Mouse (Mus musculus) frontal cortex, adult 2 months (tissue): ENCODE data around the gene BC049762. TPM values are rescaled to one million over a fixed set of nuclear protein-coding genes. Genes with fewer than 3 reads are reported as not detected.

Experiments
- DNase-seq, 2 experiments: peaks; one replicate each; pipeline ENCODE4 v3.0.0; 2022; ENCODE audit warnings: low spot score in 1 of 2; ENCODE audit errors: extremely low spot score in 1 of 2
- polyA plus RNA-seq: library from polyadenylated mRNA; depleted of rRNA; stranded (reverse); fragments of >200 nt; gene quantifications from 2 replicates; pipeline ENCODE4 v1.2.3, GENCODE M21; 2012; rRNA removed

Gene BC049762
- 0.34 and 0.44 TPM in 2 replicates for polyA plus RNA-seq

DNA sequence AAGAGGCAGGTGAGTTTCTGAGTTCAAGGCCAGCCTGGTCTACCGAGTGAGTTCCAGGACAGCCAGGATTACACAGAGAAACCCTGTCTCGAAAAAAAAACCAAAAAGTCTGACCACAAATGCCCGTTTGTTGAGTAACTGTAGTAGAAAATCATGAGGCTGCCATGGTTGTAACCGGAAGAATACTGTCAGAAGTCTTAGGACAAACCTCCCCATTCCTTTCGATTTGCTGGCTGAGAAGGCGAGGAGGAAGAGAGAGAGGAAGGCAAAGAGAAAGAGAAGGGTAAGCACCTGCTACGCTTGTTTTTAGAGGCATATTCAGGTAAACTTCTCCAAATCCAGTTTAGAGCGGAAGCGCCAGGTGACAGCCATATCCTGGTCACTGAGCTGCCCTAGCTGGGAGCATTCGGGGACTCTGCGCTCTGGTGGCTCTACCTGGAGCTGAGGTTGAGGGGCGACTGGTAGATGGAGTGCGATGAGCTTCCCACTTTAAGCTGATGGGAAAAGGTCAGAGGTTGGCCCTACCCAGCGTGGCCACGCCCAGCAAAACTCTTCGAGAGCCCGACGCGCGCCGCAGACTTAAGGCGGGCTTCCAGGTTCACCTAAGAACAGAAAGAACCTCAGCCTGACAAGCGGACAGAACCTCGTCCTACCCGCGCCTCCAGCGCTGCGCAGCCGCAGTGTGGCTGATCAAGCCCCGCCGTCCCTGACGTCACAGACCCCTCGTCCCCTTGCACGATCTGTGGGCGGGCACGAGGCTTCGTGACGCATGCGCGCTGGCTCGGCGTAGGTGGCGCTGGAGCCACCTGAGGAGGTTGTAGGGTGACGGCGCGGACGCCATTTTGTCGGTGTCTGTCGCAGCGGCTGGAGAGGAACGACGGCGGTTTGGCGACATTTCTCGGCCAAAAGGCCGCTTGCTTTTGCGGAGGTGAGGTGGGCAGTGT lies at the start of gene BC049762:
BC049762 (minus strand) TSS at position 705 of the 944 bp plus-strand sequence.
- peak; percentile 96 to 99 for DNase-seq

GRCm38 (mm10) chr11:51311846-51312245 lies 49.0 kb upstream of the BC049762 start:
- no peak for DNase-seq

DNA sequence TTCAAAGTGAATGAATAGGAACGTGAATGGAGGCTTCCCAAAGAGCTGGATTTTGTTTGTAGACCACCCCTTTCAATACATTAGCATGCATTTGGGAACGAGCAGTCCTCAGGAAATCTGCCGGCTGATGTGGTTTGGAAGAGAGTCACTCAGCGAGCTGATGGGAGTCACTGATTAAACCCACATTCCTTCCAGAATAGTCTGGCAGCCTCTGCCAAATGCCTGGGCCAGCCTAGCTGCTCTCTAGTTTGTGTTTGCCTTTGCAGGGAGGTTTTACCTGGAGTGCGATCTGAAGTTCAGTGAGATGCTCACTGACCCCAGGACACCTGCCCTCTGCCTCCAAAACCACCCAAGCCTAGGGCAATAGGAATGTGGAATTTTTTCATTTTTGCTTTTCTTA lies 45.5 kb upstream of the BC049762 start:
- DNase-seq = no peak

DNA sequence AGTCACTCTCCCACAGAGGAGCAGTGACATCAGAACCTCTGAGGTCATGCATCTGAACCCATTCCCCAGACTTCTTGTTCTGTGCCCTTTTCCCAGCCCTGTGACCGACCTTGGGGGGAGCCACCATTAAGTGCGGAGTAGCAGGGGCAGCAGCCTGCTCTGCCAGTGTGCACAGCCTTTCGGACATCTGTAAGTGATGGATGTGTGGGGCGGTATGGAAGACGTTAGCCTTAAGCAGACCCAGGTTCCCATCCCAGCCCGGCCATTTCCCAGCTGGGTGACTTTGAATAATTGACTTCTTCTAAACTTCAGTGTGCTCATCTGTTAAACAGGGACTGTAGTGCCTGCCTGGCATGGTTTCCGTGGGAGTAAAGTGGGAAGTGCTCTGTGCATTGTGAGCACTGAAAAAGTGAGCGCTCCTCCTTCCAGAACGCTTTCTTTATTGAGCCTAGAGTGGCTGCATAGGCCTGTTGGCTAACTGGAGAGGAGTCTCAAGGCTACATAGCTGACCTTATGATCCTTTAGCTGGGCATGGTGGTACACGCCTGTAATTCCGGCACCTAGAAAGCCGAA lies 41.2 kb upstream of the BC049762 start:
- DNase-seq = peak in 1 of 2 experiments; percentile 45

GRCm38 (mm10) chr11:51302396-51302795 lies 39.5 kb upstream of the BC049762 start:
- no peak for DNase-seq

- no peak for DNase-seq
These were observed 35.8 kb upstream of the BC049762 start for GRCm38 (mm10) chr11:51298691-51299090.

- no peak for DNase-seq
These were observed 32.9 kb upstream of the BC049762 start for GRCm38 (mm10) chr11:51295742-51296141.

DNA sequence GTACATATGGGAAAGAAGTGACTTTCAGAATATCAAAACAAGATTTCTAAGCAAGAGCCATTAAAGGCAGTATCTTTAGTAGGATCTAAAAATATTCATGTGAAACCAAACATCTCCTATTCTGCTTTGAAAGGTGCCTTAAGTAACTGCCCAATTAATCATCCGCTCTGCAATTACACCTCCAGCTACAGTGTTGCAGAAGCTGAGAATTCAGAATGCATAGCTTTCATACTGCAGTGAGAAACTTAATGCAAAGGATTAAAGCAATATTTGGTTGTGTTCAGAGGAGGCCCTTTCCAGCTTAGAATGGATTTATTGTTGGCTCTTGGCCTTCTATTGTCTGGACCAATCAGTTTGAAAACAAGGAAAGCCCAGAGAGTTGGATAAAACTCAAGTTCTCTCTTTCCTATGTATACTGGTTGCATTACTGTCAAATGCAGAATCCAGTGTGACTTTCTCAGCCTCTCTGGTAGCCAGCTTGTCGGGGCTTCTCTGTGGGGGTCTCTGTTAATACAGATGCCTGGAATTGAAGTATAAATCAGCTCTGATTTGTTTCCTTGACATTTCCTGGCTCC lies 31.2 kb upstream of the BC049762 start:
- DNase-seq = no peak

DNA sequence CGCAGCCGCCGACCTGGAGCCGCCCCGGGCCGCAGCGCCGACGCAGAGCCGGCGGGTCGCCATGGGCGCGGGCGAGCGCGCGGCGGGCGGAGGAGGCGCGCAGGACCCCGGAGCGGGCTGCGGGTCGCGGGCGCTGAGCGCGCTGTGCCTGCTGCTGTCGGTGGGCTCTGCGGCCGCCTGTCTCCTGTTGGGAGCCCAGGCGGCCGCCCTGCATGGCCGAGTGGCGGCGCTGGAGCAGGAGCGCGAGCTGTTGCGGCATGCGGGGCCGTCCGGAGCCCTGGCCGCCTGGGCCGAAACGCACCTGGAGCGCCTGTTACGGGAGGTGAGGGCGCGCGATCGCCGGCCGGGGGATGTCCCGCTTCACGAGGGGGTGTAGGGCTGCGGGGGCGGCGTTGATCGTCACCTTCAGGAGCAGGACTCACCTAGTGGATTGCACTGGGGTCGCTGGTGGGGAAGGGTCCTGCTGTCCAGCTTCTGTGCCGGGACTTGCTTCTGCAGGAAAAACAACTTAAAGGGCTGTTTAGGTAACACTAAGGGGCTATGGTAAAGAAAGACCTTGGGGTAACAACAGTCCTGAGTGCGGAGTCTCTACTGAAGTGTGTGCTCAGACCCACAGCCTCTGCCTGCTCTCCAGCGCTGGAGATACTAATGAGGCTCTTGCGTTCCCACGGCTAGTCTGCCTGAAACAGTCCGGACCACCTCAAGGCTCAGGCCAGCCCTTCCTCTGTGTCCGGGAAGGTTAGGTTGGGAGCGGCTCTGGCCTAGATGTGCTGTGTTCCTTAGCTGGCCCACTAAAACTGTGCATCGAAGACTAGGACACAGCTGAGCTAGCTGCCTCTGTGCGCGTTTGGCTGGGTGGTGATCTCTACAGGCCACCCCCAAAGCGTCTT lies 27.5 kb upstream of the BC049762 start:
- DNase-seq = no peak

DNA sequence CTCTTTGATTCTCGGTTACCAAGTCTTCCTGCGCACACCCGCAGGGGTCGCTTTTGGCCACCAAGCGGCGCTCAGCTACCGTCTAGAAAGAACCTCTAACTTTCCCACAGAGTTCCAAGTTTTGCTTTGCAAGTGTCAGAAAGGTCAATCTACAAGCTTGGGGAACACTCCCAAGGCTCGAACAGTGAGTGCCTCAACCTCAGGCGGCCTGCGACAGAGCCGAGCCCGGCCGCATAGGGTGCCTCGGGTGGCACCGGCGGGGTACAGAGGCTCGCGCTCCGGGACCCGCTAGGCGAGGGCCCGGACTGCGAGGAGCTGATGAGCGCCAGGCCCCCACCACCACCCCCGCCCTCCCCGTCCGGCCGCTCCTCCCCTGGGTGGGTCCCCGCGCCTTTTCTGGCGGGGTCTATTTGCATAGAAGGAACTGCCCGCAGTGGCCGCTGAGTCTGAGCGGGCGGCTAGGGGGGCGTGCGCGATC lies 26.8 kb upstream of the BC049762 start, which contains the start of gene Col23a1:
Col23a1 (plus strand) TSS at position 357 of the 478 bp plus-strand sequence.
- peak in 1 of 2 experiments; percentile 74 for DNase-seq

DNA sequence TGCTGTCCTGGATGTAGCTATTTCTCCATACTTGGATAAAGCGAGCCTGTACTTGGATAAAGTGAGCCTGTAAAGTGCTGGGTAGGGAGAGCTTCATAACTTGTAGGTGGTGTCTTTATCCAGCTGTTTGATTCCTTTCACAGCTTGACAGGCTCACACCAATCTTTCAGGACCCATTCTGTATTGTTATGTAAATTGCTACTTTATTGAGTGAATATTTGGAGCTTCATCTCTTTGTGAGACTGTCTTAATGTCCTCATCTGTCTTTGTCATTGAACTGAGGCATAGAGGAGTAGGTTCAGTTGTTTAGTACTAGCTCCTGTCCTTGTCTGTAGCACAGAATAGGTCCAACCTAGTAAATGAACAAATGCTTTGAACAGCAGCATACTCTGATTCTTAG lies 11.6 kb upstream of the BC049762 start:
- no peak for DNase-seq

DNA sequence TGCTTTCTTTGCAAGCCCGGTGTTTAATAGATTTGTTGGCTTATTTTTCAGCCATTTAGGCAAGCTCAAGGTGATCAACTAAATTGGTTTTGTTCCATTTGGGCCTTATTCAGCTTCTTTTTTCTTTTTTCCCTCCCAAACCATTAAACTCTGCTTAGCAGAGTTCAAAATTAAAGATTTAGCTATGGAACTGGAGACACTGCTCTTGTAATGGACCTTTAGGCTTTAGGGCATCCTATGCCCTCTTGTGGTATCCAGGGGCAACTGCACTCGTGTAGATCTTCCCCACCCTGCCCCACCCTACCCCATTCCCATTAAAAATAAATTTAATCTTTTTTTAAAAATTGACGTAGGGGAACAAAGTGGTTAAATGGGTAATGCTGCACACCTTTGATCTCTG lies 2.5 kb upstream of the BC049762 start:
- DNase-seq = peak in 1 of 2 experiments; percentile 43

GRCm38 (mm10) chr11:51264352-51264751 lies 1.5 kb upstream of the BC049762 start:
- DNase-seq = no peak

GRCm38 (mm10) chr11:51263286-51263831 lies 513 bp upstream of the BC049762 start:
- peak in 1 of 2 experiments; percentile 48 for DNase-seq

DNA sequence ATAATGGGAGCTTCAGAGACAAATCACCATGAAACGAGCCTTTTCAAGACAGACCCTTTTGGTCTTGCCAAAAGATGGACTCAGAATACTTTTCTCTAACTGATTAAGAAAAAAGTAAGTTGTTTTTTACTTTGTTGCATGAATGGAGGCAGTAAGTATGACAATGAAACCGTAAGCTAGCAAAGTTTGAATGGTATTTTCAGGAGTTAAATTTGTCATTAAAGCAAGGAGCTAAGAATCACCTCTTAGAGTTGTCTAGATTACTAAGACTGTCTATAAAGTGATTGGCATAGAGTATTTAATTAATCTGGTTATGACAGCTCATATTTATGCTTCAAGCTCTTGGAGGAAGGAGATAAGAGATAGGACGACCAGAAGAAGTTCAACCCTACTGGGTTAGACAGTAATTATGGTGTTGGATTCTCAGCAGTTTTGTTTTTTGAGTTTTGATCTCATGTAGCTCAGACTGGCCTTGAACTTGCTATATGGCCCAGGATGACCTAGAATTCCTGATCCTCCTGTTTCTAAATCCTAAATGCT lies 1.1 kb downstream of the BC049762 start, which contains the start of gene Clk4:
Clk4 (plus strand) TSS at position 51 of the 540 bp plus-strand sequence.
- DNase-seq = no peak

DNA sequence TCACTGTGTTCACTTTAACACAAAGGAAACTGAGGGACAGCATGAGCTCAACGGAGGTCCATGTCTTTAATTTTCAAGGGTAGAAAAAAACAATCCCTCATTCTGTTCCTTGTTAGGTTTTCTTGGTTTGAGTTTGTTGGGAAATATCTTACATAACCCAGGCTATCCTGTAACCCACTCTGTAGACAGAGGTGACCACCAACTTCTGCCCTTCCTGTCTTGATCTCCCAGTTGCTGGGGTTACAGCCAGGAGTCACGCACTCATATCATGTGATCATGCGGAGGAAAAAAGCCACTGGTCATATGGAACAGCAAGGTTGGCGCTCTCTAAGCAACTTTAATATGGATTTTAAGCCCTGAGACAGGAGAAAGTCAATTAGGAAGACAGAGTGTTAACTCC lies 5.8 kb downstream of the BC049762 start:
- no peak for DNase-seq

DNA sequence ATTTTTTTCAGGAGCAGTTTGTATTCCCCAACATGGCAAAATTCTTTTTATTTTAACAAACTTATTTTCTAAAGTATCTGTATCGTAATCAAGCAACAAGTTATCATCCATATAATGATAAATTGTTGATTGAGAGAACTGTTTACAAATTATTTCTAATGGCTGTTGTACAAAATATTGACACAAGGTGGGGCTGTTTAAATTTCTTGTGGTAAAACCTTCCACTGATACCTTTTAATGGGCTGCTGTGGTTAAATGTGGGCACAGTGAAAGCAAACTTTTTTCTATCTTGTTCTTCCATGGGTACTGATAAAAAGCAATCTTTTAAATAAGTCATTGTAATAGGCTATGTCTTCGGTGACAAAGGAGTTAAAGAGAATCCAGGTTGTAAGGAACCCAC lies 19.9 kb downstream of the BC049762 start:
- no peak for DNase-seq

- no peak for DNase-seq
These were observed 28.2 kb downstream of the BC049762 start for GRCm38 (mm10) chr11:51234626-51235025.

GRCm38 (mm10) chr11:51227104-51227503 lies 35.7 kb downstream of the BC049762 start:
- peak; percentile 77 to 82 for DNase-seq

GRCm38 (mm10) chr11:51220308-51220707 lies 42.5 kb downstream of the BC049762 start, which contains the start of gene Gm12569:
TSS of gene Gm12569 (plus strand) at chr11:51220473.
- no peak for DNase-seq
